Mouse (Mus musculus): ENCODE measurements around the gene Hoxa9.

GRCm38 (mm10) chr6:52194690-52195089 is 36.2 kb downstream of the Hoxa9 start:
- TF ChIP-seq CTCF (IDR thresholded peaks at IDR 0.05; ENCODE audit: low read depth) (no peak), EP300 (IDR thresholded peaks at IDR 0.05; ENCODE audit: low read depth) (no peak)

All from heart, postnatal 0 days (tissue).